Mouse (Mus musculus): Measurements from ENCODE around the gene Gpr155. TPM values are rescaled to one million over a fixed set of nuclear protein-coding genes. Genes with fewer than 3 reads are reported as not detected.

The Gpr155 gene
- polyA plus RNA-seq, 1 experiment: 30.8 TPM

GRCm38 (mm10) chr2:73363448-73363847 is 22.9 kb downstream of the Gpr155 start:
- Histone ChIP-seq H3K4me1 (ENCODE audit: control insufficient read depth, insufficient read depth, low read length) (peaks cover 4% of the 10 kb centered on the region), H3K4me3 (ENCODE audit: insufficient read depth, low read length) (no peak overlapping the region), H3K27ac (ENCODE audit: insufficient read depth, low read depth, low read length) (no peak overlapping the region)
- TF ChIP-seq POLR2A (IDR thresholded peaks at IDR 0.05; ENCODE audit: borderline replicate concordance, low read depth, low read length): no peak

DNA sequence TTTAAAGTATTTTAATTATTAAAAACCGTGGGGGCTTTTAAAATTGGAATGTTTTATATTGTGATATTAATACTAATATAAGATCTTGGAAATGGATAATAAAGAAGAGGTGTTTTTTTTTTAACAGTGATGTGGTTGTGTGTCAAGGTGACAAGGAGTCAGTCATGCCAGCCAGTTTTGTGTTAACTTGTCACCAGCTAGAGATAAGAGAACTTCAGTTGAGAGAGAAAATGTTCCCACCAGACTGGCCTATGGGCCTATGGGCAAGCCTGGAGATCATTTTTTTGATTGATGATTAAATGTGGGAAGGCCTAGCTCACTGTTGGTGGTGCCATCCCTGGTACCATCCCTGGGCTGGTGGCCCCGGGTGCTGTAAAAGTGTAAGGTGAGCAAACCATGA is 25.8 kb downstream of the Gpr155 start:
- TF ChIP-seq POLR2A (IDR thresholded peaks at IDR 0.05; ENCODE audit: borderline replicate concordance, low read depth, low read length) (no peak), CTCF (IDR thresholded peaks at IDR 0.05; ENCODE audit: low read depth, low read length) (no peak)
- Histone ChIP-seq H3K4me3 (ENCODE audit: insufficient read depth, low read length) (no peak overlapping the region), H3K4me1 (ENCODE audit: control insufficient read depth, insufficient read depth, low read length) (no peaks in the 10 kb centered on the region), H3K27ac (ENCODE audit: insufficient read depth, low read depth, low read length) (no peak overlapping the region)

DNA sequence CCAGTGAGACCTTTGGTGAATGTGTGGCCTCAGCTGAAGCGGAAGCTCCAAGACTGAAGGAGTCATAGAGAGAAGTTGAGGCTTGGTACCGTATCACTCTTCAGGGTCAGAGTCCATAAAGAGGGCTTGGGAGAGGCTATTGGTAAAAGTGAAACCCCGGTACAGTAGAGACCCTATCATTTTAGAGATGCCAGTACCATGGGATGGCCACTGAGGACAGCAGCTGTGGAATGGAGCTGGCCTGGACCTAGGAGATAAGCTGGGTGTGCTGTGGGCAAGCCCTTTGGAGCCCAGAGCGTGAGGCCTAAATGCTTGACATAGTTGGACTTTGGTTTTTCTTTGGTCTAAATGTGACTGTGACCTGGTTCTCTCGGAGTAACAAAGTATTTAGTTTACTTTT is 26.4 kb downstream of the Gpr155 start:
- H3K27ac ChIP-seq (ENCODE audit: insufficient read depth, low read depth, low read length): no peak overlapping the region
- H3K4me3 ChIP-seq (ENCODE audit: insufficient read depth, low read length): no peak overlapping the region
- no peak for TF ChIP-seq POLR2A (IDR thresholded peaks at IDR 0.05; ENCODE audit: borderline replicate concordance, low read depth, low read length)
- no peak for TF ChIP-seq CTCF (IDR thresholded peaks at IDR 0.05; ENCODE audit: low read depth, low read length)
- H3K4me1 ChIP-seq (ENCODE audit: control insufficient read depth, insufficient read depth, low read length): no peaks in the 10 kb centered on the region

DNA sequence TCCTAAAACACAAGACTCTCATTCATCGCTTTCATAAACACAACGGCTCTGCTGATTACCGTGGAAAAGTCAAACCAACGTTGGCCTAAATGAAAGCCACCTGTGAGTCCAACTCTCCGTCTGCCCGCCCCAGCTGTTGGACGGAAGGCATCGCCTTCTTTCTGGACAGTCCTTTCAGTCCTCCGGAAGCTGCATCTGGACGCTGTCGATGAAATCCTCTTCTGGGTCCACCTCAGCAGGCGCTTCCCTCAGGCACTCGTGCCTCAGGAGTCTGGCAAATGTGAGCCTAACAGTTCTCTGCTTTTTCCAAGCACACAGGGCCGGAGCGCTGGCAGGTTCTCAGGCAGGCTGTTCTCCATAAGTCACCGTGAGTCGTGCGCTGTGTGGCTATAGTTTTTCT is 29.4 kb downstream of the Gpr155 start:
- Histone ChIP-seq H3K27ac (ENCODE audit: insufficient read depth, low read depth, low read length) (no peak overlapping the region), H3K4me3 (ENCODE audit: insufficient read depth, low read length) (no peak overlapping the region), H3K4me1 (ENCODE audit: control insufficient read depth, insufficient read depth, low read length) (no peaks in the 10 kb centered on the region)
- TF ChIP-seq CTCF (IDR thresholded peaks at IDR 0.05; ENCODE audit: low read depth, low read length): no peak
- no peak for TF ChIP-seq POLR2A (IDR thresholded peaks at IDR 0.05; ENCODE audit: borderline replicate concordance, low read depth, low read length)

DNA sequence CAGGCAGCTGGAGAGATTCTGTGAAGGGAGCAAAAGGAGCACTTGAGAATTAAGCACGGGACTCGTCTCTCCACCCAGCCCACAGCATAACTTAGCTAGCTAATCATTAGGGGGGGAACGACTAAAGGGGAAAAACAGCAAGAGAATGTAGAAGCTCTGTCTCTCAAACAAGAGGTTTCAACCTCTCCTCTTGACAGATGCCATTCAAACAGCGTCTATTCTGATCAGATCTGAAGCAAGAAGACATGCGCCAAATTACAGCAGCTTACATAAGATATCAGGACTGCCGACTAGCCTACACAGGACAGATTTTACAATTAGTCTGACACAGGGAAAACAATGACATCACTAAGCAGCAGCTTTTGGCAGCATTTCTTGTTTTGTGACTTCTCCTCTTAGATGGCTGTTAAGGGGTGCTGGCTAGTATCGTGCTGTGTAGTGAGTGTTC is 34.4 kb downstream of the Gpr155 start:
- TF ChIP-seq CTCF (IDR thresholded peaks at IDR 0.05; ENCODE audit: low read depth, low read length): no peak
- no peak for TF ChIP-seq POLR2A (IDR thresholded peaks at IDR 0.05; ENCODE audit: borderline replicate concordance, low read depth, low read length)
- H3K27ac ChIP-seq (ENCODE audit: insufficient read depth, low read depth, low read length): no peak overlapping the region
- no peak overlapping the region for H3K4me3 ChIP-seq (ENCODE audit: insufficient read depth, low read length)
- H3K4me1 ChIP-seq (ENCODE audit: control insufficient read depth, insufficient read depth, low read length): no peaks in the 10 kb centered on the region

DNA sequence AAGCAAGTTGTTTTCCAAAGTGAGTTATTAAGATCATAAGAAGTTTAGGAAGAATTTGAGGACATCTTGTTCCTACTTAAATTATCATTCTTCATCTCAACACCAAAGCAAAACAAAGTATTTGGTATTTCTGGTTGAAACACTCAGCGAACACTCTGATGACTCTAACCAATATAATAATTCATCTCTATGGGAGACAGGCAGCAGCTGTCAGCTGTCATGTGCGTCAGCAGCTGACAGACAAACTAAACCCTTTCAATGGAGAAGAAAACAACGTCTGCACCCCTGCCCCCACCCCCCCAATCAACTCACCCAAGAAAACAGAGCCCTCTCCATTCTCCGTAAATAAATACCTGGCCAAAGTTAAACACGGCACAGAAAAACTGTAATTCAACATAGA is 34.9 kb downstream of the Gpr155 start:
- Histone ChIP-seq H3K27ac (ENCODE audit: insufficient read depth, low read depth, low read length) (no peak overlapping the region), H3K4me1 (ENCODE audit: control insufficient read depth, insufficient read depth, low read length) (no peaks in the 10 kb centered on the region), H3K4me3 (ENCODE audit: insufficient read depth, low read length) (no peak overlapping the region)
- TF ChIP-seq CTCF (IDR thresholded peaks at IDR 0.05; ENCODE audit: low read depth, low read length) (no peak), POLR2A (IDR thresholded peaks at IDR 0.05; ENCODE audit: borderline replicate concordance, low read depth, low read length) (no peak)

GRCm38 (mm10) chr2:73348221-73348620 is 38.2 kb downstream of the Gpr155 start:
- no peak overlapping the region for H3K27ac ChIP-seq (ENCODE audit: insufficient read depth, low read depth, low read length)
- H3K4me1 ChIP-seq (ENCODE audit: control insufficient read depth, insufficient read depth, low read length): no peaks in the 10 kb centered on the region
- no peak overlapping the region for H3K4me3 ChIP-seq (ENCODE audit: insufficient read depth, low read length)
- TF ChIP-seq CTCF (IDR thresholded peaks at IDR 0.05; ENCODE audit: low read depth, low read length) (no peak), POLR2A (IDR thresholded peaks at IDR 0.05; ENCODE audit: borderline replicate concordance, low read depth, low read length) (no peak)

- Histone ChIP-seq H3K27ac (ENCODE audit: insufficient read depth, low read depth, low read length) (no peak overlapping the region), H3K4me1 (ENCODE audit: control insufficient read depth, insufficient read depth, low read length) (no peaks in the 10 kb centered on the region), H3K4me3 (ENCODE audit: insufficient read depth, low read length) (no peak overlapping the region)
- TF ChIP-seq POLR2A (IDR thresholded peaks at IDR 0.05; ENCODE audit: borderline replicate concordance, low read depth, low read length) (no peak), CTCF (IDR thresholded peaks at IDR 0.05; ENCODE audit: low read depth, low read length) (no peak)
Observed at GRCm38 (mm10) chr2:73347766-73348165, 38.6 kb downstream of the Gpr155 start.

- Histone ChIP-seq H3K27ac (ENCODE audit: insufficient read depth, low read depth, low read length) (no peak overlapping the region), H3K4me3 (ENCODE audit: insufficient read depth, low read length) (no peak overlapping the region), H3K4me1 (ENCODE audit: control insufficient read depth, insufficient read depth, low read length) (no peaks in the 10 kb centered on the region)
- TF ChIP-seq CTCF (IDR thresholded peaks at IDR 0.05; ENCODE audit: low read depth, low read length) (no peak), POLR2A (IDR thresholded peaks at IDR 0.05; ENCODE audit: borderline replicate concordance, low read depth, low read length) (no peak)
Observed at GRCm38 (mm10) chr2:73347136-73347535, 39.2 kb downstream of the Gpr155 start.

DNA sequence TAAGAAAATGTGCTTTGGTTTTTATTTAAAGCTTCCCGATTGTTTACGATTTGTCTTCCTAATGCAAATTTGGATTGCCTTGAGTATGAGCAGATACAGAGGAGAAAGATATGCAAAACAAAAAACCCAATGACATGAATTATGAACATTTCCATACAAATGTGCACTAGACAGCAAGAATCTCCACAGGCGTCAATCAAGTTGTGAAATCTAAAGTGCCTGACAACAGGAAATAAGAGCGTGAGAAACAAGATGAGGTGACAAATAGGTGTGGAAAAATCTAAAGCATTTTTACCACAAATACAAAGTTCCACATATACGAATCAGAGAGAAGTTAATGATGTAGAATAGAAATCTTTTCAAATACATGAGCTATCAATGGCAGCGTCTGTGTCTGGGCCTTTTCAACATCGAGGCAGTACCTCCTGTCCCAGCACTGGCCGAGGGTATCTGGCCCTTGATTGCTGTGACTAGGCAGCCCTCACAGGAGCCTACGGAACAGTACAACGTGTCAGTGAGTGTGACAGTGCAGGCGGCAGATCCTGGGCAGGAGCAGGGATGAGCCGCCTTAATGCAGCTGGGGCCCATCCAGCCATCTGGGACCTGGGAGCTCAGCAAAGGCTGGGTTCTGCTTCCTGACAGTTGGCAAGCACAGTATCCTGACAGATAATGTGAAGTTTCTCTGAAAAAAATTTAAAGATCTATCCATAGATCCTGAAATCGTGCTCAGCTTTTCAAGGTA is 39.9 kb downstream of the Gpr155 start:
- Histone ChIP-seq H3K27ac (ENCODE audit: insufficient read depth, low read depth, low read length) (no peak overlapping the region), H3K4me1 (ENCODE audit: control insufficient read depth, insufficient read depth, low read length) (no peaks in the 10 kb centered on the region)

More for the DNA sequence above, 39.9 kb downstream of the Gpr155 start:
- H3K4me3 ChIP-seq (ENCODE audit: insufficient read depth, low read length): no peak overlapping the region
- TF ChIP-seq CTCF (IDR thresholded peaks at IDR 0.05; ENCODE audit: low read depth, low read length) (no peak), POLR2A (IDR thresholded peaks at IDR 0.05; ENCODE audit: borderline replicate concordance, low read depth, low read length) (no peak)

Measured in bone marrow macrophage, adult 2 months (primary cell).